Mouse (Mus musculus) brain, embryonic 14.5 days (tissue): Measurements from ENCODE around the gene Dnmt3b.

Experiments
- CTCF ChIP-seq: fragments of 200-500 bp; IDR thresholded peaks from 2 replicates; pipeline ENCODE4 v1.5.1; 2012; ENCODE audit warnings: inconsistent platforms, mild to moderate bottlenecking, moderate library complexity, borderline replicate concordance; ENCODE audit not compliant: insufficient read depth, insufficient read length; ENCODE audit errors: extremely low read depth
- POLR2A ChIP-seq: fragments of 200-500 bp; IDR thresholded peaks from 2 replicates; pipeline ENCODE4 v1.6.1; 2012; ENCODE audit warnings: mild to moderate bottlenecking, inconsistent platforms, borderline replicate concordance; ENCODE audit not compliant: poor library complexity, insufficient read depth, insufficient read length, severe bottlenecking; ENCODE audit errors: extremely low read depth

DNA sequence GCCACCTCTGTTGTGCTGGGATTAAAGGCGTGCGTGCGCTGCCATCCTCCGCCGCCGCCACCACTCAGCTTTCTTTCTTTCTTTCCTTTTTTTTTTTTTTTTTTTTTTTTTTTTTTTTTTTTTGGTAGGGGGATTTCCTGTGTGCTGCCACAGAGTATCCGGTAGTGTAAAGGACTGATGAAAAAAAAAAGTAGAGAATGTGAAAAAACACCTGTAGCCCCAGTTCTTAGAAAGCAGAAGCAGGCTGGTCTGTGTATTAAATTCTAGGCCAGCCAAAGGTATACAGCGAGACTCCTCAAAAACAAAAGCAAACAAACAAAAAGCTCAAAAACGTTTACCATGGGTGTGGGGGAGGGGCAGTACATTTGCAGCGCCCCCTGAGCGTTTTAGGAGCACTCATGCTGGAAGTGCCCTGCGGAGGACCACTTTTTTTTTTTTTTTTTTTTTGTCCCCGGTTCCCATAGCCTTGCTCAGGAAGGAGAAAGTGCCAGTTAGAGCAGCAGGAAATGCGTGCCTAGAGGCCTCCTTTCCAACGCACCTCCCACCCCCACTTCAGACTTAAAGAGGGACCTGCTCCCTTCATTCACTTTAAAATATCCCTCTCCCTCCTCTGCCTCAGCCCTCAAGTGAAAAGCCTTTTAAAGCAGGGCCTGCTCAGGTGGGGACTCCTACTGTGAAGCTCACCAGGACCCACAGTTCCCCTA lies 10.1 kb upstream of the Dnmt3b start:
- TF ChIP-seq CTCF (no peak), POLR2A (no peak)
